Mouse (Mus musculus): ENCODE measurements around the gene Srf. TPM values are rescaled to one million over a fixed set of nuclear protein-coding genes. Genes with fewer than 3 reads are reported as not detected.

Srf gene
- polyA plus RNA-seq, 1 experiment from 2014 or later: 3.7 TPM

DNA sequence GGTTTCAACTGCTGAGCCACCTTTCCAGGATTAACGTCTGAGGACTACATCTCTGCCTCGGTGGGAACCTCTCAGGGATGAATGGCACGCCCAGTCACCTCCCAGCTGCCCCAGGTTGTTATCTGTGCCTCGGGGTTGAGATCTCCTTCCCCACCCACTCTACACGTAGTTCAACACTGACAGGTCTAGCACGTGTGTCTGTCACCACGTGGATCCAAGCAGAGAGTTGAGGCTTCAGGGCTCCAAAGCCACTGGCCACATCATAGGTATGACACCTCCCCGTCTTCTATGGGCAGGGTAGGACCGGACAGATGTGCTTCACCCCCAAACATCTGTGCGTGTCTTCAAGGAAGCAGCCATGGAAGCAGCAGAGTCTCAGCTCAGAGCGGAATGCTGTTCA is 42.0 kb upstream of the Srf start:
- TF ChIP-seq CTCF (IDR thresholded peaks at IDR 0.05; ENCODE audit: low read depth) (no peak), EP300 (optimal IDR thresholded peaks at IDR 0.05) (no peak)
- H3K4me2 ChIP-seq (replicated peaks; ENCODE audit: low read depth): no peak overlapping the region
- H3K9me3 ChIP-seq (ENCODE audit: control insufficient read depth, low read length): no peaks in the 10 kb centered on the region
- DNase-seq (ENCODE audit: low spot score) (no peak), ATAC-seq (ENCODE audit: low FRiP score, low TSS enrichment) (no peak)
- no peaks in the 10 kb centered on the region for H3K27me3 ChIP-seq (ENCODE audit: control insufficient read depth, insufficient read depth, low read length)
- no peak overlapping the region for H3K4me3 ChIP-seq (ENCODE audit: low read depth, low read length)
- H3K9ac ChIP-seq (ENCODE audit: low read length): no peak overlapping the region
- WGBS: 70% methylated on average over 11 of the region's 11 CpGs
- no peaks in the 10 kb centered on the region for H3K36me3 ChIP-seq (ENCODE audit: control insufficient read depth, insufficient read depth, low read length)
- H3K27ac ChIP-seq (replicated peaks): no peak overlapping the region
- peaks cover 3% of the 10 kb centered on the region; the same call in 1 of the 2 replicates for H3K4me1 ChIP-seq (replicated peaks; ENCODE audit: control insufficient read depth, insufficient read depth)

DNA sequence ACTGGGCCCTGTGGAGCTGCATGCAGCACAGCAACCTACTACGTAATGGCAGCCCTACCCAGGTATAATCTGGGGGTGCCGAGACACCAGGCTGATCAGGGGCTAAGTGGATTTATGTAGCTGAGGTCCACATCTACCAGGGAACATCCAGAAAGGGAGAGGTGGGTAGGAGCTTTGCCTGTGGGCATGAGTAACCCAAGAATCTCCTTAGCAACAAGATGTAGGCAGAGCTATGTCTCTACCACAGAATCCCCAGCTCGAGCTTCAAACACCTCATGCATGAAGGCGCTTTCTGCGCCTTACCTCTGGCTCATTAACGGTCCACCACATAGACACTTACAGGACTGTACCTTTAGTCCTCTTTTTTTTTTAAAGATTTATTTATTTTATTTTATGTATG is 39.4 kb upstream of the Srf start:
- no peaks in the 10 kb centered on the region for H3K36me3 ChIP-seq (ENCODE audit: control insufficient read depth, insufficient read depth, low read length)
- WGBS: 76% methylated on average over 6 of the region's 6 CpGs
- DNase-seq (ENCODE audit: low spot score) (no peak), ATAC-seq (ENCODE audit: low FRiP score, low TSS enrichment) (no peak)
- no peaks in the 10 kb centered on the region for H3K27me3 ChIP-seq (ENCODE audit: control insufficient read depth, insufficient read depth, low read length)
- H3K27ac ChIP-seq (replicated peaks): 0 out of 2 replicates have a peak overlapping the region, but pooled peaks have one; percentile 58
- 0 out of 2 replicates have a peak overlapping the region, but pooled peaks have one; percentile 18 for H3K9ac ChIP-seq (ENCODE audit: low read length)
- no peaks in the 10 kb centered on the region for H3K9me3 ChIP-seq (ENCODE audit: control insufficient read depth, low read length)
- TF ChIP-seq CTCF (IDR thresholded peaks at IDR 0.05; ENCODE audit: low read depth): no peak
- no peak for TF ChIP-seq EP300 (optimal IDR thresholded peaks at IDR 0.05)
- no peak overlapping the region for H3K4me3 ChIP-seq (ENCODE audit: low read depth, low read length)
- no peak overlapping the region for H3K4me2 ChIP-seq (replicated peaks; ENCODE audit: low read depth)
- H3K4me1 ChIP-seq (replicated peaks; ENCODE audit: control insufficient read depth, insufficient read depth): peaks cover 5% of the 10 kb centered on the region; the same call in 1 of the 2 replicates

DNA sequence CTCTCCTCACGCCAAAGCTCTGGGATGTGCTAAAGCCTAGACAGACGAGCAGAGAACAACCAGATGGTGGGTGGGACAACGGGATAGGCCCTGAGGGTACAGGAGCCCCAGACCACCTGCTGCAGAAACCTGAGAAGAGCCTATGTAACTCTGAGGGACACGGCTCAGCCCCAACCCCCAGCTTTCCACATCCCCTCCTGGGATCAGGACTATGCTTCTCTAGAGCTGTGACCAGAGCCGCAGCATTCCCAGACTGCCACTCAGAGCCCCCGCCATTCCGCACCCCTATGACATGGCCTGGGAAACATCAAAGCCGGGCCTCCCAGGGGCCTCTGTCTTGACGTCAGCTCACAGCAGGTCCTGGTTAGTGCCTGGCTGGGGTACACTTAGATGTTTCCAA is 38.6 kb upstream of the Srf start:
- Histone ChIP-seq H3K9ac (ENCODE audit: low read length) (0 out of 2 replicates have a peak overlapping the region, but pooled peaks have one; percentile 18), H3K36me3 (ENCODE audit: control insufficient read depth, insufficient read depth, low read length) (0 out of 2 replicates have a peak, but pooled peaks cover 7% of the 10 kb centered on the region), H3K4me3 (ENCODE audit: low read depth, low read length) (no peak overlapping the region), H3K27me3 (ENCODE audit: control insufficient read depth, insufficient read depth, low read length) (no peaks in the 10 kb centered on the region), H3K27ac (replicated peaks) (peak overlapping the region; percentile 58; the same call in 1 of the 2 replicates), H3K4me2 (replicated peaks; ENCODE audit: low read depth) (0 out of 2 replicates have a peak overlapping the region, but pooled peaks have one; percentile 3), H3K4me1 (replicated peaks; ENCODE audit: control insufficient read depth, insufficient read depth) (peaks cover 5% of the 10 kb centered on the region; the same call in 1 of the 2 replicates), H3K9me3 (ENCODE audit: control insufficient read depth, low read length) (no peaks in the 10 kb centered on the region)
- no peak for TF ChIP-seq EP300 (optimal IDR thresholded peaks at IDR 0.05)
- no peak for TF ChIP-seq CTCF (IDR thresholded peaks at IDR 0.05; ENCODE audit: low read depth)
- ATAC-seq (ENCODE audit: low FRiP score, low TSS enrichment): peak; percentile 30; the same call in 1 of the 2 replicates
- 39% methylated on average over 9 of the region's 9 CpGs for WGBS
- no peak for DNase-seq (ENCODE audit: low spot score)

DNA sequence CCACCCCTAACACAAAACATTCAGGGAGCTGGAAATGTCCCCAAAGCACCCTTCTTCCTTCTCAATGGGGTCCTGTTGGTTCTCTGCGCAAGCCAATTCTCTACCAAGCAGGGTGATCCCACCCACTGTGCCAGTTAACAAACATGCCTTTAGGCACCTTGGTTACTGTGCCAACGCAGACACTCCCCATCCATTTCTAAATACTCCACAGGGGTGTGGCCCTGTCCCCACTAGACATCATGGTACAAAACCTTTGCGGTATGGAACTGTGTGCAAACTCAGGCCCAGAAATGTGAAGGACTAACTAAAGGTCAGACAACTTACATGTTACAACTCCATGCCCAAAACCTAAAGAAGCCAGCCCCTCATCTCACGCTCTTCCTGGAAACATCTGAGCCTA is 37.1 kb upstream of the Srf start:
- Histone ChIP-seq H3K36me3 (ENCODE audit: control insufficient read depth, insufficient read depth, low read length) (peaks cover 15% of the 10 kb centered on the region), H3K27ac (replicated peaks) (peak overlapping the region; percentile 65), H3K4me3 (ENCODE audit: low read depth, low read length) (no peak overlapping the region), H3K4me1 (replicated peaks; ENCODE audit: control insufficient read depth, insufficient read depth) (peaks cover 5% of the 10 kb centered on the region; the same call in 1 of the 2 replicates), H3K4me2 (replicated peaks; ENCODE audit: low read depth) (no peak overlapping the region), H3K27me3 (ENCODE audit: control insufficient read depth, insufficient read depth, low read length) (no peaks in the 10 kb centered on the region), H3K9me3 (ENCODE audit: control insufficient read depth, low read length) (no peaks in the 10 kb centered on the region), H3K9ac (ENCODE audit: low read length) (no peak overlapping the region)
- ATAC-seq (ENCODE audit: low FRiP score, low TSS enrichment): peak; percentile 54
- no peak for TF ChIP-seq CTCF (IDR thresholded peaks at IDR 0.05; ENCODE audit: low read depth)
- no peak for TF ChIP-seq EP300 (optimal IDR thresholded peaks at IDR 0.05)
- WGBS: 63% methylated on average over 4 of the region's 4 CpGs
- DNase-seq (ENCODE audit: low spot score): peak; percentile 49

DNA sequence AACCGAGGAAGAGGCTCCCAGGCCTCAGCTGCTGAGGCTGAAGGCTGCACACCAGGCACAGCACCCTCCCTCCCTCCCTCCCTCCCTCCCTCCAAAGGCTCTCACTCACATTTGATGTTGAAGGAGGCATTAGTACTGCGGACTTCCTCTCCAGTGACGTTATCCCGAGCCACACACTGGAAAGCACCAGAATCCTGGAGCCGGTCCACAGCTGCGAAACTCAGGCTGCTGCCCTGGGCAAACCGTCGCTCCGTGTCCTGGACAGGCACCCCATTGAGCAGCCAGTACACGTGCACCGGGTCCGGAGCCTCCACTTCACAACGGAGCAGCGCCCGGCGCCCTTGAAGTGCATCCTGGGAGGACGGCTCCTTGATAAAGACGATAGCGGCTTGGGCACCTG is 35.4 kb upstream of the Srf start:
- Histone ChIP-seq H3K9me3 (ENCODE audit: control insufficient read depth, low read length) (no peaks in the 10 kb centered on the region), H3K36me3 (ENCODE audit: control insufficient read depth, insufficient read depth, low read length) (peaks cover 18% of the 10 kb centered on the region), H3K27me3 (ENCODE audit: control insufficient read depth, insufficient read depth, low read length) (no peaks in the 10 kb centered on the region), H3K27ac (replicated peaks) (no peak overlapping the region), H3K4me3 (ENCODE audit: low read depth, low read length) (no peak overlapping the region), H3K4me1 (replicated peaks; ENCODE audit: control insufficient read depth, insufficient read depth) (peaks cover 5% of the 10 kb centered on the region; the same call in 1 of the 2 replicates), H3K4me2 (replicated peaks; ENCODE audit: low read depth) (no peak overlapping the region), H3K9ac (ENCODE audit: low read length) (no peak overlapping the region)
- TF ChIP-seq EP300 (optimal IDR thresholded peaks at IDR 0.05) (no peak), CTCF (IDR thresholded peaks at IDR 0.05; ENCODE audit: low read depth) (no peak)
- peak; percentile 33; the same call in 1 of the 2 replicates for ATAC-seq (ENCODE audit: low FRiP score, low TSS enrichment)
- WGBS: 61% methylated on average over 19 of the region's 19 CpGs
- DNase-seq (ENCODE audit: low spot score): peak; percentile 57

DNA sequence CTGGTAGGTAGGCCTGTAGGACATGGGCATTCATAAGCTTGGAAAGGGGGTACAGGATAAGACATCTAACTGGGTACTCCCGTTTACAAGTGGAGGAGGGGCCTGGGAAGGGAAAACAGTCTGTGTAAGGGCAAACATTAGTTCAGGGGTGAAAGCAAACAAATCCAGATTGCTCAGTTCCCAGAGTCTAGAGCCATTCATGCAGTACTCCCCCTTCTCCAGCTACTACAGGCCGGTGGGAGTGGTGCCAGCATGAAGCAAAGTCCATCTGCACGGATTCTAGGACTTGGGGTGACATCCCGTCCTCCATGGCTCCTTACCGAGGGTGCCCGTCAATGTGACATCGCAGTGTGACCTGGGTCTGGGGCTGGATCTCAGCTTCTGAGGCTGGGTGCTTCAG is 34.5 kb upstream of the Srf start:
- peak overlapping the region; percentile 49; the same call in 1 of the 2 replicates for H3K27ac ChIP-seq (replicated peaks)
- no peak overlapping the region for H3K9ac ChIP-seq (ENCODE audit: low read length)
- TF ChIP-seq EP300 (optimal IDR thresholded peaks at IDR 0.05) (no peak), CTCF (IDR thresholded peaks at IDR 0.05; ENCODE audit: low read depth) (no peak)
- H3K9me3 ChIP-seq (ENCODE audit: control insufficient read depth, low read length): no peaks in the 10 kb centered on the region
- peaks cover 5% of the 10 kb centered on the region; the same call in 1 of the 2 replicates for H3K4me1 ChIP-seq (replicated peaks; ENCODE audit: control insufficient read depth, insufficient read depth)
- WGBS: 61% methylated on average over 7 of the region's 7 CpGs
- no peaks in the 10 kb centered on the region for H3K27me3 ChIP-seq (ENCODE audit: control insufficient read depth, insufficient read depth, low read length)
- 0 out of 2 replicates have a peak overlapping the region, but pooled peaks have one; percentile 17 for H3K4me2 ChIP-seq (replicated peaks; ENCODE audit: low read depth)
- DNase-seq (ENCODE audit: low spot score): peak; percentile 80
- peak; percentile 64 for ATAC-seq (ENCODE audit: low FRiP score, low TSS enrichment)
- peaks cover 22% of the 10 kb centered on the region for H3K36me3 ChIP-seq (ENCODE audit: control insufficient read depth, insufficient read depth, low read length)
- no peak overlapping the region for H3K4me3 ChIP-seq (ENCODE audit: low read depth, low read length)

All from stomach, postnatal 0 days (tissue).